Mouse (Mus musculus) spleen, embryonic (tissue): ENCODE measurements around the gene Sh3d21.

Source experiments
- CTCF ChIA-PET: fragments of 350-600 bp; sonication (Branson Sonifier 250); formaldehyde crosslinking; loops from one replicate; lab custom pipeline; 2022; lab: Charles Lee

The Sh3d21 gene

GRCm38 (mm10) chr4:126148161-126148961, 14.9 kb downstream of the Sh3d21 start:
- CTCF ChIA-PET, result no interaction called here

DNA sequence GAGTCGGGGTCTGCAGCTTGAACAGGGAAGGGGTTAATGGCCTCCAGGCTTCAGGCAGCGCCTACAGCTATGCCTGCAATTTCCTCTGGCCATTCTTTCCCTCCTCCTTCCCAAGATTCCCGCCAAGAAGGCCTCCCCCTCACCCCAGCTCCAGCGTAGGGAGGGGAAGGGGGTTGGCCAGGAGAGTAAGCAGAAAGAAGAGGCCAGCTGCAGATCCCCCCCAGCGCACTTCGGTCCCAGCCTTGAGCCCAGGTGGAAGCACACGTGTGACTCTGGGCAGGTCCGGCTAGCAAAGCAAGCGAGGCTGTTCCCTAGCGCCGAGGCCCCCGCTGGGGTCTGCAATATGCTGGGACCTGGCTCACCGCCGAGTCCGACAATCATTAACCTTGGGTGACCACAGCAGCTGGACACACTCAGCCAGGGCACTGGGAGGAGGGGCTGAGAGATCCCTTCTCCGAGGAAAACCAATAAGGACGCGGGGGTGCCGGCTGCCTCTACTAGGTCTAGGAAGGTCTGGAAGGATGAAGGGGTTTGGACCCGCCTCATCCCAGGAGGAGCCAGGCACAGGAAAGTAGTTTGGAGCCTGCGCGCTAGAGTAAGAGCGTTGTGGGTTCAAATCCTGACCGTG, 15.6 kb downstream of the Sh3d21 start, which contains the start of gene Eva1b:
Eva1b (plus strand) TSS at position 212 of the 628 bp plus-strand sequence.
- CTCF ChIA-PET, result no interaction called here

DNA sequence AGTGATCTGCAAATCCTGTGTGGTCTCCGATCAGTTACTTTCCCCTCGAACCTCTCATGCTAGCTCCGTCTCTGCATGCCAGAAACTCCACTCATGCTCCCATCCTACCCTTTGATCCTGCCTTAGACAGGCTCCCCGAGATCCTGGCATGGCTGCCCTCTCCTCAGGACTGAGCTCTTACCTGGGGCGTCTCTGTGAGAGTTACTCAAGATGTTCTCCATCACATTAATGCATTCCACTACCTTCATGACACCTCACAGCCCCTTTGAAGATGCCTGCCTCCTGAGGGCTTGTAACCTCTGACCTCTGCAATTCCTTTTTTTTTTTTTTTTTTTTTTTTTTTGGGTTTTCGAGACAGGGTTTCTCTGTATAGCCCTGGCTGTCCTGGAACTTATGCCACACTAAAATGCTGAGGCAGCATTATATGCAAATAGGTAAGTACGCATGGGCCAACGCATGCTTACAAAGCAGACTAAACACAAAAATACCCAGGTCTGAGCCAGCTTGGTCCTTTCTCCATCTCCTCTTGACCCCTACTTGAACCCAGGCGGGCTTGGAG, 16.2 kb downstream of the Sh3d21 start:
- CTCF ChIA-PET, result interaction anchor here (0.7 kb wide), 1 partner anchor 61 kb away, joined by 29 read pairs; no protein-coding TSS in a partner anchor

DNA sequence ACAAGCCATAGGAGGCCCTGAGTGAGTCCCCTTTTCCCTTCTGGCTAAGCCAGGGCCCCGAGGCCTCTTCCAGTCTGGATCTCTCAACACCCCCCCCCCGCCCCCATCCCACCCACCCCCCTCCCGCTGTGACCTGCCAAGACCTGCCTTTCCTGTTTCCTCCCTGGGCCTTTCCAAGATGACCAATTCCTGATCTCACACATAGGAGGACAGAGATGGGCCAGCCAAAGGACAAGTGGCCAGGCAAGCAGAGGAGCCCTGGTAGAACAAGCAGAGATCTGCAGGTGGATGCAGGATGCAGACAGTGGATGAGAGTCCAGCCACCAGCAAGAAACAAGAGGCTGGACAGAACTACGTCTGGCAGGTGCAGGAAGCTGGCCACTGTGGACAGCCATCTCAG, 17.9 kb downstream of the Sh3d21 start:
- CTCF ChIA-PET, result no interaction called here

- CTCF ChIA-PET, result no interaction called here
Measured at GRCm38 (mm10) chr4:126141021-126141420, 22.3 kb downstream of the Sh3d21 start.

DNA sequence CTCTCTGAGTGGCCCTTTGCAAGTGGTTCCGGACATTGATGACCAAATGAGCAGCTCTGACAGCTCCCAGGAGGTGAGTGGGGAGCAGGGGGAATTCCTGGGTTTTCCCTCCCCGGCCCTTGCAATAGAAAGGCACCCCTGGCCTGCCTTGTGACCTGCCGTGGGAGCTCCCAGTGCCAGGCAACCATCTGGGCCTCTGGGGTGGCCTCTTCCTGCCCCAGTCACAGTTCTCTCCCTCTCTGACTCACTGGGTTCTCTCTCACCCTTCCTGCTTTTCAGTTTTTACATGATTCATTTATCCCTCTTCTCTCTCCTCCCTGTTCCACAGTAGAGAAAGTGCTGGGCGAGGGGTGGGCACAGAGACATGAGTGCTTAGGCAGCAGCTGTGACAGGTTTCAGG, 25.5 kb downstream of the Sh3d21 start:
- CTCF ChIA-PET, result no interaction called here

DNA sequence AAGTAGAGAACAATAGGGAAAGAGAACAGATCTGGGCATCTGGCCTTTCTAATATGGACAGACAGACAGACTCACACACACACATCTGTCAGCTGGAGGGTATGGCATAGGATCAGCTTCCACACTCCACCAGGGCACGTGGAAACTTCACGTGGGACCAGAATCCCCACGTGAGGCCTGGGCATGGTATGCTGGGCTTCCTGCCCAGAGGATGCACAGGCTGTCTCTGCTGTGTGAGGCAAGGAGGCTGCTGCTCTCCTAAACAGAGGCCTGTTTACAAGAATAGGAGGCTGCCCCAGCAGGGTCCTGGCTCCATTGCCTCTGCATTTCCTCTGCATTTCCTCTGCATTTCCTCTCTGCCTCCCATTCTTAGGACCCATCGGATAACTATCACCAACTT, 28.7 kb downstream of the Sh3d21 start:
- CTCF ChIA-PET, result no interaction called here

DNA sequence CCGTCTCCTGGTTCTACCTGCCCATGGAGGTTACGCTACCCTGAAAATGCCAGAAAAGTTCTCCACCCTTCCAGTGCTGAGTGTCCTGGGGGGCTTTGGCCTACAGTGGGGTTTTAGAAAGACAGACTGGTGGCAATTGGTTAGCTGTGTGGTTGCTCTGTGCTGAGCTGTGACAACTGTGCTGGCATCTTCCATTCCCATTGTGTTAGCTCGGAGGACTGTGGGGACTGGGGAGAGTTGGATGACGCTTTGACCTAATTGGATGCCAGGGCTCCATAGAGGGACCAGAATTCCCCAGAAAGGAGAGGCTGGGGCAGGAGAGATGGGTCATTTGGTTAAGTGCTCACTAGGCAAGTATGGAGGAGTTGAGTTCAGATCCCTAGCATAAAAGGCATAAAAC, 29.1 kb downstream of the Sh3d21 start:
- CTCF ChIA-PET, result no interaction called here

GRCm38 (mm10) chr4:126132636-126133264, 30.5 kb downstream of the Sh3d21 start:
- CTCF ChIA-PET, result interaction anchor here (0.6 kb wide), 2 partner anchors 18 to 50 kb away, joined by 3 to 7 read pairs; no protein-coding TSS in a partner anchor

DNA sequence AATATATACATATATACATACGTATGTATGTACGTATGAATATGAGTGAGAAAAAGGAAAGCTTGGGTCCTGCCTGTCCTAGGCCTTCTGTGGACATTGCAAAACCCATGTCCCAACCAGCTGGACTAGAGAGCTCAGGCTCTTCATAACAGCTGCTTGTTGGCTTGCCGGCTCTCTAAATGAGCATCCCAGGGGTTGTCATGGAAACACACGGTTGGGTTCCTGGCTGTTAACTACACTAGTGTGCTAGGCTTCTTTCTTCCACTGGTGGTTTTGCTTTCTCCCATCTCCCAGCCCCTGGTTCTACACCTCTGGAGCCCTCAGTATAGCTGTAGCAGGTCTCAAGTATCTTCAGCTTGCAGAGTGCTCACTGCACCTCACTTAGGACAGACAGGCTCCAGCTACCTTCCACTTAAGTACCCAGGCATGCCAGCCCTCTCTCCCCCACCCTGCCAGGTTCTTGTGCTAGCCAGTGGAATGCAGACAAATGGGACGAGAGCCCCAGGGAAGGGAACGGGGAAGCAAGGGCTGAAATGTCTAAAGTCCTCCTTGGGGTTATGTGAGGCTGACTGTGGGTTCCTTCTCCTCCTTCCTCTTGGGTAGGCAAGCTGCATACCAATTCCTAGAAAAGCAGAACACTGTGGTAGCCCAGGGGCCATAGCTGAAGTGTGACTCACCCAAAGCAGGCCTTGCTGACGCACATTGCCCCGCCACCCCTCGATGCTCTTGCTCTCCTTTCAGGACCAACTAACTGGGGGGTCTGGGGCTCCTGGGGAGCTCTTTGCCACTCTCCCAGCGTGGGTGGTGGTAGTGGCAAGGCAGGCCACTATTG, 31.8 kb downstream of the Sh3d21 start:
- CTCF ChIA-PET, result interaction anchor here (0.7 to 1.0 kb wide), 2 partner anchors 9 to 130 kb away, joined by 3 read pairs; partner anchors contain the start of gene Trappc3

- CTCF ChIA-PET, result no interaction called here
Measured at GRCm38 (mm10) chr4:126130502-126130901, 32.8 kb downstream of the Sh3d21 start.

DNA sequence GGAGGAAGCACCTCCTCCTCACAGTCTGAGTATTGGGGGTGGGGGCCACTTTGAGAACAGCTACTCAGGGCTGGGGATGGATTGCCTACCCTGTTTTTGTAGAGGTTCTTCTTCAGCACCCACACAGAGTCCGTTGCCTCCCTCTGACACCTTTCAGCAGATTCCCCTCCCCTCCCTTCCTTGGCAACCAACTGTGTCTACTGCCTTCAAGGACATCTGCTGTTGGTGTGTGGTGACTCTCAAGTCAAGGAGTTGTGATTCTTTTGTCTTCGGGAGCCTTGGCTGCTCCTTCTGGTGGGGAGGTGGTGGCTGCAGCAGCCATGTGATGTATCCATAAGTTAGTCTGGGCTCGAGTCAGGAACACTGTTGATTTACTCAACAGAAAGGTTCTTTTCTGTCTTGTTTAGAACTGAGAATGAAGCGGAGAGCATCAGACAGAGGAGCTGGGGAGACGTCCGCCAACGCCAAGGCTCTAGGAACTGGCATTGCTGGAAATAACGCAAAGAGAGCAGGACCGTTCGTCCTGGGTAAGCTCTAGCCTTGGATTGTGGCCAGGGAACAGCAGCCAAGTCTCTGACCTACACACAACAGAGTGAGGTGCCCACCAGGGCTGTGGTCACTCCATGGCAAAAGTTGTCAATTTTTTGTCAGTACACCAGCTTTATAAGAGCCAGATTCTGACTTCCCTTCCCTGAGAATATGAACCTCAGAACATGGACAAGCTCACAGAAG, 39.8 kb downstream of the Sh3d21 start:
- CTCF ChIA-PET, result no interaction called here

DNA sequence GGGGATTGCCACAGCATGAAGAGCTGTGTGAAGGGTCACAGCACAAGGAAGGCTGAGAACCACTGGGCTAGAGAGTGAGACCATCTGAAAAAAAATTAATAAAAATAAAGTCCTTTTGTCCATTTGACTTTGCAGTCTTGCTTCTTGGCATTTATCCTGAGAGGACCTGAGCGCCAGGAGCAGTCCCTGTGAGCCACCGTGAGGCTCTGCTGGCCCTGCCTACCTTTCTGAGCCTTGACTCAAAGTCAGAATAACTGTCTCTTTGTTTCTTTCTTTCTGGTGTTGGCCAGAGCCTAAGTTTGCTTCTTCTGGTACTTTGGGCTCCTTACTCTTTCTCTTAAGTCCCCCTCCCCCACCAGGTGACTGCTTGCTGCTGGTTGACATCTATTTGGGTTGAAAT, 42.8 kb downstream of the Sh3d21 start:
- CTCF ChIA-PET, result interaction anchor here (0.6 kb wide), 1 partner anchor 200 kb away, joined by 3 read pairs; no protein-coding TSS in a partner anchor

DNA sequence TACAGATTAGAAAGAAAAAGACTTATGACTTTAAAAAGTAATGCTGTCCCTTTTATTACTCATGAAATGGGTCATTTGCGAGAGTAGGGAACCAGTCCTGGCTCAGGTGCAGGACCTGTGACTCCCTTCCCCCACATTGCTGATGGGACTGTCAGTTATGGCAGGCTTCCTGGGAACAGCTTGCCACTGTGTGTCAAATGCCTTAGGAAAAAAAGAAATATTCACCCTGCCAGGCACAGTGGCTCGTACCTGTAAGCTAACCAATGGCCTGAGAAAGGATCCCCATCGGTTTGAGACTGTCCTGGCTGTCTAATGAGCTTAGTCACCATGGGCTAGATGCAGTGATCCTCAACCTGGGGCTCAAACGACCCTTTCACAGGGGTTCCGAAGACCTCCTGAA, 43.2 kb downstream of the Sh3d21 start:
- CTCF ChIA-PET, result interaction anchor here (0.6 kb wide), 1 partner anchor 200 kb away, joined by 3 read pairs; no protein-coding TSS in a partner anchor

DNA sequence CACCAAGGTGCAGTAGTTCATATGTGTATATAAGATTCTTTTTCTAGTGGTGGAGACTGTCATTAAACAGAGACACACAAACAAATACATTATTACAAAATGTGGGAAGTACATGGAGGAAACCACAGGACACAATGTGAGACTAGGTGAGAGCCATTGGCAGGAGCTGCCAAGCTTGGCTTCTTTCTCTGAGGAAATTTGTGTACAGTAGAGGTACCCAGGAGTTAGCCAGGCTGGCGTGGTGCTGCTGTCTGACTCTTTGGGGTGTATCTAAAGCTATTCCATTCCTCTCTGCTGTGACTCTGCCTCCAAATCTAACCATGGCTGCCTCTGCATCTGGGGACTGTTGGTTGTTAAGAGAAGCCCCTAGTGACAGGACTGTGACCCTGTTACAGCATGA, 44.2 kb downstream of the Sh3d21 start:
- CTCF ChIA-PET, result interaction anchor here (0.7 kb wide), 1 partner anchor 1145 kb away, joined by 5 read pairs; no protein-coding TSS in a partner anchor

- CTCF ChIA-PET, result interaction anchor here (0.7 kb wide), 1 partner anchor 1146 kb away, joined by 5 read pairs; no protein-coding TSS in a partner anchor
Measured at GRCm38 (mm10) chr4:126118651-126119050, 44.6 kb downstream of the Sh3d21 start.

DNA sequence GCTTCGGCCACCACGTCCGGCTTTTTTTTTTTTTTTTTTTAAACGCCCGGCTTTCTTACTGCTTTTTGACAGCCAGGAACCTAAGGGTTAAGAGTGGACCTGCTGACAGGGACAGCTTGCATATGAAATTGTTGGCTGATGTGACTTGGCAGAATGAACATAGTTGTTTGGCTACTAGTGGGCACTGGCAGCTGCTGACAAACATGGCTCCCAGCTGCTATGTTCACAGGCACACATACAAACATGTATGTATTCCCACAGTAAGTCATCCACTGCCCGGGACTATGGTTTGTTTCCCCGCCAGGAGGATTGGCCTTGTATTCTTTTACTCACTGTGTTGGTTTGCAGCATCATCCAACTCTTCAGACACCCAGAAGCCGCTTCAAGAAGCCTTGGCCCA, 46.2 kb downstream of the Sh3d21 start:
- CTCF ChIA-PET, result no interaction called here

- CTCF ChIA-PET, result interaction anchor here (0.9 kb wide), 1 partner anchor 30 kb away, joined by 6 read pairs; no protein-coding TSS in a partner anchor
Measured at GRCm38 (mm10) chr4:126115871-126116521, 47.3 kb downstream of the Sh3d21 start.

- CTCF ChIA-PET, result interaction anchor here (0.9 kb wide), 1 partner anchor 29 kb away, joined by 6 read pairs; no protein-coding TSS in a partner anchor
Measured at GRCm38 (mm10) chr4:126115411-126115810, 47.9 kb downstream of the Sh3d21 start.
